Mouse (Mus musculus): ENCODE data around the gene E330017A01Rik. TPM values are rescaled to one million over a fixed set of nuclear protein-coding genes. Genes with fewer than 3 reads are reported as not detected.
A peak's percentile ranks its signal among the peaks of the same experiment; 100 is the strongest.
"Not testable (repeated sequence)": the region's sequence is repeated elsewhere in the genome, so short reads cannot be mapped to it uniquely, and the experiment has no call there.

The E330017A01Rik gene
- total RNA-seq (2021): not detected

- intact Hi-C loops (cut with DNase I): no loop called here
- no peak for DNase-seq
Observed at GRCm38 (mm10) chr16:58638689-58639175, at the start of gene E330017A01Rik. TSS of gene E330017A01Rik (minus strand) at chr16:58638739.

DNA sequence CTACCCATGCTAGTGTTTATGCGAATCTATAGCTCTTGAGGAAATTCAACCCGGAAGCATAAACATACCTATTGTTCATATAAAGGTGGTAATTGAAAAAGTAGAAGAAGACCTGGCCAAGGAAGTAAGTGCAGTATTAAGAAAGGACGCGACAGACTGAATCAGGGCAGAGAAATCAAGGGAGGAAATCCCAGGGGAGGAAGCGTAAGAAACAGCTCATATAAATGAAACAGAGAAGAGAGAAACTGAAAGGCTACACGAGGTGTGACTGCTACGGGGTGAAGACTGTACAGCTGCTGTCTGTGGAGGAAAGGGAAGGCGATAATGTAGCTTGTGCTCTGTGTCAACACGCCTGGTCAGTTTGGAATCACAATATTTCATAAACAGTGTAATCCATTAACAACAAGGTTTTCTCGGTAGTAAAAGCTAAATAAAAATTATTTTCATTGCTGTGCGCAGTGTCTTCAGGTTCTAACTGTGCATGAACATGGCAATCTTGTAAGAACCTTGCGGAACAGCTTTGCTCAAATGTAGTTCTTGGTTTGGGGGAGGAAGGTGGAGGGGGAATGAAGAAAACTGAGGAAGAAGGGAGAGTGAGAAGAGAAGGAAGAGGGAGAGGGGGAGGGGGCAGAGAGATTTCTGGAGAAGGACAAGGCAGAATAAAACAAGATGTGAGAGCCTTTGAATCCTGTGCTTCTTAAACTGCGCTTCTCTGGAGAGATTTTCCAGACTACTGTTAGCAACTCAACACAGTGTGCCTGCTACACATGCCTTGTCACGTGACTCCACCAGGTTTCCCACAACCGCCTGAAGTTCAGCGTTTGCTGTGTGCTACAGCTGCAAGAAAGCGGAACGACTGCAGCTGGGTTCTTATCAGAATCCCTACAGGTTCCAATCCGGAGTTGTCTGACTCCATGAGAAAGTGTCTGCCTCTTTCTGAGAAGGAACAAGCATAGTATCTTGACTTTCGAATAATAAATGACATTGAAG, 47.3 kb upstream of the E330017A01Rik start:
- peak; percentile 20 to 39 for DNase-seq
- intact Hi-C loops (cut with DNase I): no loop called here

- no peak for DNase-seq
- intact Hi-C loops (cut with DNase I): loop anchor here (5.0 kb wide), 1 partner anchor 68 kb away; no protein-coding TSS in a partner anchor
Observed at GRCm38 (mm10) chr16:58684537-58684936, 46.0 kb upstream of the E330017A01Rik start.

DNA sequence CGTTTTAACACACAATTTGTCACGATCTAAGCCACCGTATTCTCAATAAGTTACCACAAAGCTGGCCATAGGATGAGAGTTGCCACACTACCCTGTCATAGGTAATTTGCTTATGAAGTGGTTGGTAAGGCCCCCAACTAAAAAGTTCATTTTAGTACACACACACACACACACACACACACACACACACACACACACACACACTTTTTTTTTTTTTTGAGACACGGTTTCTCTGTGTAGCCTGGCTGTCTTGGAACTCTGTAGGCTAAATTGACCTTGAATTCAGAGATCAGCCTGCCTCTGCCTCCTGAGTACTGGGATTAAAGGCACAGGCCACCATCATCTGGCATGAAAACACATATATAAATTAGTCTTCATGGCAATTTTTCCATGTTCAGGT, 45.4 kb upstream of the E330017A01Rik start:
- intact Hi-C loops (cut with DNase I): loop anchor here (5.0 kb wide), 1 partner anchor 68 kb away; no protein-coding TSS in a partner anchor
- DNase-seq: no peak

- intact Hi-C loops (cut with DNase I): loop anchor here (5.0 kb wide), 1 partner anchor 69 kb away; no protein-coding TSS in a partner anchor
Observed at GRCm38 (mm10) chr16:58682870-58683269, 44.3 kb upstream of the E330017A01Rik start.

DNA sequence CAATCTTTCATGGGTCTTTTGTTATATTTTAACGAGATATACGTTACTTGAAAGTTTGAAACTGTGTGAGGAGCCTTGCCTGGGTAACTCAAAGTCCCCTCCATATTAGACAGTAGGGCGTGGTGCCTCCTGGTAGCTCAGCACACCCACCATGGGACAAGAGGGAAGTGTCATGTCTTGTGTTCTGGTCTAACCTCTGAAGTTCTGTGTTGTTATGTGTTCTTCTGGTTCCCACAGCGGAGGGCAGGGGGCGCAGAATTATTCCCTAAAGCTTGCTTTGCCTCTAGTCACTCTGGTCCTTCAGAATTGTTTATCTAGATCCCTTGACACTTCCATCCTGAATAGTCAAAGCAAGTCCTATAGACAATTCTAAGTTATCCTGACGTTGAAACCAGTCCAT, 43.5 kb upstream of the E330017A01Rik start:
- intact Hi-C loops (cut with DNase I): loop anchor here (5.0 kb wide), 1 partner anchor 70 kb away; no protein-coding TSS in a partner anchor
- DNase-seq: no peak

More at GRCm38 (mm10) chr16:58682870-58683269, 44.3 kb upstream of the E330017A01Rik start:
- no peak for DNase-seq

- DNase-seq: no peak
- intact Hi-C loops (cut with DNase I): no loop called here
Observed at GRCm38 (mm10) chr16:58678660-58679059, 40.1 kb upstream of the E330017A01Rik start.

GRCm38 (mm10) chr16:58677491-58677890, 39.0 kb upstream of the E330017A01Rik start:
- intact Hi-C loops (cut with DNase I): no loop called here
- DNase-seq: no peak

DNA sequence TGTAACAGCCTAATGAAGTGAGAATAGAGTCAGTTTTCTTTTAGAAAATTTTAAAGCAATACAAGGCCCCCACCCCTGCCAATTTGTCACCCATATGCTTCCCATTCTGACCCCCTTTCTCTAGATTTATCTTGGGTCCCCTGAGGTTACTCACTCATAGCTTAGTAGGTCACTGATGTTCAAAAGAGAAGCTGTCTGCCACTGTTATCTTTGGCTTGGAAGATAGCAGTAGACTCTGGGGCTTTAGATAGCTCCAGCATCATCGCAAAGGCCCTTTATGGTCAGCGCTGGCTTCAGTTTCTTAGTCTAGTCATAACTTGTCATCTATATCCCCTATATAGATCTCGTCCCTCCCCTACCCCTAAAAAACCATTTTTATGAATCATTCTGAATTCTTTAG, 38.1 kb upstream of the E330017A01Rik start:
- intact Hi-C loops (cut with DNase I): no loop called here
- no peak for DNase-seq

GRCm38 (mm10) chr16:58676156-58676555, 37.6 kb upstream of the E330017A01Rik start:
- intact Hi-C loops (cut with DNase I): no loop called here
- DNase-seq: no peak

DNA sequence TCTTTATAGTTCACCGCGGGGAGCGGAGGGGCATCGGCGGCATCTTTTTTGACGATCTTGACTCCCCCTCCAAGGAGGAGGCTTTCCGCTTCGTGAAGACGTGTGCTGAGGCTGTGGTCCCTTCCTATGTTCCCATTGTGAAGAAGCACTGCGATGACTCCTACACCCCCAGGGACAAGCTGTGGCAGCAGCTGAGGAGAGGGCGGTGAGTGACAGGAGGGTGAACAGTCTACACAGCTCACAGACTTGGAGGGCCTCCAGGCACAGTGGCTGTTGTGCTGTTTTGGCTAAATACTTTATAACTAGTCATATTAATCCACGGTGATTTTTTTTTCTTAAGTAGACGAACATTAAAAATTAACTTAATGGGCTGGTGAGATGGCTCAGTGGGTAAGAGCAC, 36.7 kb upstream of the E330017A01Rik start:
- intact Hi-C loops (cut with DNase I): no loop called here
- no peak for DNase-seq

DNA sequence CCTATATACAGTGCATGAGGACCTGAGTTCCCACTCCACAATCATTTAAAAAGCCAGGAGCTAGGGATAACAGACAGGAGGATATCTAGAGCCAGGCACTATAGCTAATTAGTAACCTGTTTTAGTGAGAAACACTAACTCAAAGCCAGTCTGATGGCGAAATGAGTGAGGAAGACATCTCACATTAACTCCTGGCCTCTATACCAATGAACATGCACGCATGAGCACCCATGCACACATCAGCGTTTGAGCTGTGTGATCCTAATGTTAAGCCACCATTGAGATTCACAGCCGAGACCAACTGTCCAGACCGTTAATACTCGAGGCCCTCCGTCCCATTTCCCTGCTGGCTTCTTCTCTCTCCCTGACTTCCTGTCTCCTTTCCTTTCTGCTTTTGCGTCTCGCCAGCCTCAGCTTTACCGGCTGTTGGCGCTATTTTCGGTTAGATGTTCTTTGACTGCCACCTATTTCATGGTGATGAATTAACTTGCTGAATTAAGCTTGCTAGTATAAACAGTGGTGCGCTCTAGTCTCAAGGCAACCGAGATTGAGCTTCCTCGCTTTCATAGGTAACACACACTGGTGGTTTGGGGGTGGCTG, 35.4 kb upstream of the E330017A01Rik start:
- no peak for DNase-seq
- intact Hi-C loops (cut with DNase I): loop anchor here (5.0 kb wide), 1 partner anchor 157 kb away; no protein-coding TSS in a partner anchor

- DNase-seq: no peak
- intact Hi-C loops (cut with DNase I): loop anchor here (5.0 kb wide), 1 partner anchor 155 kb away; no protein-coding TSS in a partner anchor
Observed at GRCm38 (mm10) chr16:58672396-58672795, 33.9 kb upstream of the E330017A01Rik start.

GRCm38 (mm10) chr16:58671212-58671985, 32.9 kb upstream of the E330017A01Rik start:
- intact Hi-C loops (cut with DNase I): loop anchor here (2.0 to 5.0 kb wide), 2 partner anchors 57 to 154 kb away; no protein-coding TSS in a partner anchor

DNA sequence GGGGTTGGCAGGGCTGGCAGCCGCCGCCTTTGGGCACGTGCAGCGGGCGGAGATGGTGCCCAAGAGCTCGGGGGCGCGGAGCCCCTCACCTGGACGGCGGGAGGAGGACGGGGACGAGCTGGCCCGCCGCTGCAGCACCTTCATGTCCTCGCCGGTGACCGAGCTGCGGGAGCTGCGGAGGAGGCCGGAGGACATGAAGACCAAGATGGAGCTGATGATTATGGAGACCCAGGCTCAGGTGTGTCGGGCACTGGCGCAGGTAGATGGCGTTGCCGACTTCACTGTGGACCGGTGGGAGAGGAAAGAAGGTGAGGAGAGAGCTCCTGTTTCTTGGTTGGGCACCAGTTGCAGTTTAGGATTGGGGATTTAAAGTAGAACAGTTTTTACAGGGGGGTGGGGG, 32.1 kb upstream of the E330017A01Rik start:
- DNase-seq: no peak
- intact Hi-C loops (cut with DNase I): loop anchor here (2.0 to 5.0 kb wide), 2 partner anchors 58 to 153 kb away; no protein-coding TSS in a partner anchor

More at GRCm38 (mm10) chr16:58671212-58671985, 32.9 kb upstream of the E330017A01Rik start:
- DNase-seq: no peak

GRCm38 (mm10) chr16:58669917-58670630, 31.5 kb upstream of the E330017A01Rik start, which contains the start of gene Cpox:
TSS of gene Cpox (plus strand) at chr16:58670292.
- DNase-seq: peak; percentile 80 to 88
- intact Hi-C loops (cut with DNase I): loop anchor here (2.0 to 10.0 kb wide), 3 partner anchors 59 to 1035 kb away; no protein-coding TSS in a partner anchor

DNA sequence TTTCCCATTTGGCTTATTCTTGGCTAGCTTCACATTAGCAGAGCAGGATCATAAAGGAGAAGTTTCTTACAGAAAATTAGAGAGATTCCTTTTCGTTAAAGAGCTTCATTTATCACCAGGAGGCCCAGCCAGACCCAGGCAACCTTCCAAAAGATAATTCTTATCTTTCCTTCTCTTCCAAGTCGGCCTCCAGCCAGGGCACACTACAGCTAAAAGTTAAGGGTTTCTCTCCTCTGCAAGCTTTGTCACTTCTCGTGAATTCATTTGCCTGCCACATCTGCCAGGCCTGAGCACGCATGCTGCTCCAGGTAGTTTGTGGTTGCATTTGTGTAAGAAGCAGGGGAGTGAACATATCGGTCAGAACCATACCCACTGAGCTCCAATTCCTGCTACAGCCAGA, 30.7 kb upstream of the E330017A01Rik start:
- intact Hi-C loops (cut with DNase I): loop anchor here (10.0 kb wide), 1 partner anchor 1034 kb away; no protein-coding TSS in a partner anchor
- DNase-seq: peak in 1 of 2 experiments; percentile 25

- intact Hi-C loops (cut with DNase I): loop anchor here (10.0 kb wide), 1 partner anchor 1034 kb away; no protein-coding TSS in a partner anchor
- DNase-seq: no peak
Observed at GRCm38 (mm10) chr16:58668586-58668985, 30.0 kb upstream of the E330017A01Rik start.

DNA sequence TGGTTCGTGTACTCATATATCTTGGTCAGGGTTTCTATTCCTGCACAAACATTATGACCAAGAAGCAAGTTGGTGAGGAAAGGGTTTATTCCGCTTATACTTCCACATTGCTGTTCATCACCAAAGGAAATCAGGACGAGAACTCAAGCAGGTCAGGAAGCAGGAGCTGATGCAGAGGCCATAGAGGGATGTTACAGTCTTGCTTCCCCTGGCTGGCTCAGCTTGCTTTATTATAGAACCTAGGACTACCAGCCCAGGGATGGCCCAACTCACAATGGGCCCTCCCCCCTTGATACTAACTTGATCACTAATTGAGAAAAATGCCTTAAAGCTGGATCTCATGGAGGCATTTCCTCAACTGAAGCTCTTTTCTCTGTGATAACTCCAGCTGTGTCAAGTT, 28.1 kb upstream of the E330017A01Rik start:
- intact Hi-C loops (cut with DNase I): loop anchor here (10.0 kb wide), 1 partner anchor 1032 kb away; no protein-coding TSS in a partner anchor
- not testable (repeated sequence) for DNase-seq
